Mouse (Mus musculus): Measurements from ENCODE around the gene Abca5.

DNA sequence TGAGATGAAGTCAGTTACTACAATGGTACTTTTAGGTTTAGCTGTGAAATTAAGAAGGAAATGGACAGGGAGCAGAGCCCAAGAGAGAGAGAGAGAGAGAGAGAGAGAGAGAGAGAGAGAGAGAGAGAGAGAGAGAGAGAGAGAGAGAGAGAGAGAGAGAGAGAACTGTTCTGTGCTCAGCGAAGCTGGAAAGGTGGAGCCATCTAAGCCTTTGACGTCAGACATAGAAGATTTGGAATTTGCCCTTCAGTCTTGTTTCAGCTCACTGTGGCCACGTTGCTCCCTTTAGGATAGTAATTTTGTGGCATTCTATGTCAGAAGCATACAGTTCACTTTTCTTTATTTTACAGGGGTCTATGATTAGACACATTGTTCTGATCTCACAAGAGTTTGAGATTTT is 75.6 kb downstream of the Abca5 start:
- TF ChIP-seq CTCF (IDR thresholded peaks at IDR 0.05; ENCODE audit: borderline replicate concordance, control insufficient read depth, extremely low read depth, insufficient read depth, low read length, poor library complexity) = no peak
- no peak for TF ChIP-seq POLR2A (IDR thresholded peaks at IDR 0.05; ENCODE audit: control insufficient read depth, extremely low read depth, insufficient read depth, low read length, poor library complexity)
